Mouse (Mus musculus): ENCODE measurements at regions not wholly inside any gene's neighbourhood (a gene's known extent, or its start where the extent isn't known, plus 50 kb on each side); places are given as distances from the start of the nearest gene placed in this dataset.

- DNase-seq (ENCODE audit: low spot score in 2 of 2), result no peak
Measured at GRCm38 (mm10) chr17:84888525-84888924, 68.0 kb upstream of the Ppm1b start.

- DNase-seq (ENCODE audit: low spot score in 2 of 2), result no peak
Measured at GRCm38 (mm10) chr17:84890871-84891599, 65.5 kb upstream of the Ppm1b start.

- DNase-seq (ENCODE audit: low spot score in 2 of 2), result no peak
Measured at GRCm38 (mm10) chr17:84893273-84894033, 63.1 kb upstream of the Ppm1b start.

- DNase-seq (ENCODE audit: low spot score in 2 of 2), result no peak
Measured at GRCm38 (mm10) chr17:84895526-84895925, 61.0 kb upstream of the Ppm1b start.

- no peak for DNase-seq (ENCODE audit: low spot score in 2 of 2)
Measured at GRCm38 (mm10) chr17:84896572-84896971, 60.0 kb upstream of the Ppm1b start.

- no peak for DNase-seq (ENCODE audit: low spot score in 2 of 2)
Measured at GRCm38 (mm10) chr17:84898407-84898806, 58.1 kb upstream of the Ppm1b start.

GRCm38 (mm10) chr17:84903625-84904337 is 52.8 kb upstream of the Ppm1b start:
- DNase-seq (ENCODE audit: low spot score in 2 of 2), result no peak

Data from left cerebral cortex, adult 9 months (tissue).